Mouse (Mus musculus): ENCODE results near the gene Sema7a. TPM values are rescaled to one million over a fixed set of nuclear protein-coding genes. Genes with fewer than 3 reads are reported as not detected.

Sema7a gene
- polyA plus RNA-seq, 1 experiment: 3.2 TPM

- no peak overlapping the region for H3K27ac ChIP-seq (ENCODE audit: control insufficient read depth, insufficient read depth, low read depth, low read length, poor library complexity)
- TF ChIP-seq POLR2A (IDR thresholded peaks at IDR 0.05; ENCODE audit: borderline replicate concordance, control insufficient read depth, low read depth, low read length) (no peak), CTCF (IDR thresholded peaks at IDR 0.05; ENCODE audit: control insufficient read depth, insufficient read depth, low read length) (no peak)
- H3K4me1 ChIP-seq (ENCODE audit: control insufficient read depth, insufficient read depth, low read length): peaks cover 2% of the 10 kb centered on the region; the same call in 1 of the 2 replicates
- H3K4me3 ChIP-seq (replicated peaks; ENCODE audit: control insufficient read depth, low read depth, low read length): no peak overlapping the region
- 57% methylated on average over 7 of the region's 7 CpGs for WGBS
These were observed 71.1 kb downstream of the Sema7a start for GRCm38 (mm10) chr9:58011027-58011426.

DNA sequence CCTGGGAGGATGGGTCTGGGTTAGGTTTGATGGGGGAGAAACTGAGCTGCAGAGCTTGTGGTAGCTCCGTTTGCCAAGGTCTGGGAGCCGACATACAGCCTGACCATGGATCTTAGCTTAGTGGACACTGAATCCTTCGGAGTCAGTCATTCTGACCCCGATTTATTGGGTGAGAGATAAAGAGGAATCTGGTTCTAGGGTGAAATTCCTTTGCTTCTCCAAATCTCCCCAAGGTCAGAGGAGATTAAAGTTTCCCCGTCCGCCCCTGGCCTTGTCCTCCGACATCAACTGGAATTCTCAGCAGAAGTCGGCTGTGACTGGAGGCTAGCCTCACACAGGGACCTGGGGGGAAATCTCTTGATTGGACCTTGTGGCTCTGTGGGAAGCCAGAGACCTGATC is 71.6 kb downstream of the Sema7a start:
- H3K27ac ChIP-seq (ENCODE audit: control insufficient read depth, insufficient read depth, low read depth, low read length, poor library complexity): no peak overlapping the region
- WGBS: 82% methylated on average over 8 of the region's 8 CpGs
- H3K4me3 ChIP-seq (replicated peaks; ENCODE audit: control insufficient read depth, low read depth, low read length): no peak overlapping the region
- TF ChIP-seq CTCF (IDR thresholded peaks at IDR 0.05; ENCODE audit: control insufficient read depth, insufficient read depth, low read length): no peak
- TF ChIP-seq POLR2A (IDR thresholded peaks at IDR 0.05; ENCODE audit: borderline replicate concordance, control insufficient read depth, low read depth, low read length): no peak
- H3K4me1 ChIP-seq (ENCODE audit: control insufficient read depth, insufficient read depth, low read length): peaks cover 2% of the 10 kb centered on the region; the same call in 1 of the 2 replicates

Other genes with a start within 250 kb of the Sema7a start
- gene Edc3, start 231.6 kb upstream of the Sema7a start, polyA plus RNA-seq (2011; ENCODE audit: insufficient read depth, insufficient read length, low replicate concordance, missing spikeins): 8.3 and 9.1 TPM in 2 replicates
- gene Clk3, start 174.3 kb upstream of the Sema7a start, polyA plus RNA-seq (2011; ENCODE audit: insufficient read depth, insufficient read length, low replicate concordance, missing spikeins): 148 and 149 TPM in 2 replicates
- 15.3 and 52.9 TPM in 2 replicates for gene Arid3b, start 103.3 kb upstream of the Sema7a start, polyA plus RNA-seq (2011; ENCODE audit: insufficient read depth, insufficient read length, low replicate concordance, missing spikeins)
- 19.2 and 35.9 TPM in 2 replicates for gene Ubl7, start 29.1 kb upstream of the Sema7a start, polyA plus RNA-seq (2011; ENCODE audit: insufficient read depth, insufficient read length, low replicate concordance, missing spikeins)
- gene Cyp11a1, start 66.3 kb downstream of the Sema7a start, polyA plus RNA-seq (2011; ENCODE audit: insufficient read depth, insufficient read length, low replicate concordance, missing spikeins): 0.86 and 1.6 TPM in 2 replicates
- not detected in 2 replicates for gene Stra6, start 123.7 kb downstream of the Sema7a start, polyA plus RNA-seq (2011; ENCODE audit: insufficient read depth, insufficient read length, low replicate concordance, missing spikeins)
- gene Ccdc33, start 178.7 kb downstream of the Sema7a start, polyA plus RNA-seq (2011; ENCODE audit: insufficient read depth, insufficient read length, low replicate concordance, missing spikeins): not detected in 2 replicates

Measured in bone marrow, adult 2 months (tissue).